Mouse (Mus musculus): ENCODE data around the gene Cldn11.
"Not testable (repeated sequence)": the region's sequence is repeated elsewhere in the genome, so short reads cannot be mapped to it uniquely, and the experiment has no call there.

Gene Cldn11

DNA sequence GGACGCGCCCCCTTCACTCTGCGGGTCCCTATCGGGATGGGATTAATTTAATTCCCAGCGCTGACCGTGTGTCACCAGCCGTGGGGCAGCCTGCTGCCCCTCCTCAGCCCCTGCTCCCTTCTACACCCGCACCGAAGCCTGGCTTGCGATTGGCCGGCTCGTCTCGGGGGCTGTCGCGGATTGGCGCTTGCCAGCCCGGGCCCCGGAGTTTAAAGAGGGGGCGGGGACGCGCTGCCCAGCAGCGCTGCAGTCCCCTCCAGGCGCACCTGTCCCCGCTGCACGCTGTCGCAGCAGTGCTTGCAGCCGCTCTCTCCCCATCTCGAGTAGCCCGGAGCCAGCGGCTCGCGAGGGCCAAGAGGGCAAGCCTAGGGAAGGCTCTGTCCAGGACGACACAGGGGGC is at the start of gene Cldn11:
Gene Cldn11 (plus strand): TSS at position 215 of the 400 bp plus-strand sequence.
- DNase-seq (ENCODE audit: low read depth, low spot score): peak; percentile 47

GRCm38 (mm10) chr3:31100026-31100425 is 49.7 kb upstream of the Cldn11 start:
- DNase-seq (ENCODE audit: low read depth, low spot score): no peak

DNA sequence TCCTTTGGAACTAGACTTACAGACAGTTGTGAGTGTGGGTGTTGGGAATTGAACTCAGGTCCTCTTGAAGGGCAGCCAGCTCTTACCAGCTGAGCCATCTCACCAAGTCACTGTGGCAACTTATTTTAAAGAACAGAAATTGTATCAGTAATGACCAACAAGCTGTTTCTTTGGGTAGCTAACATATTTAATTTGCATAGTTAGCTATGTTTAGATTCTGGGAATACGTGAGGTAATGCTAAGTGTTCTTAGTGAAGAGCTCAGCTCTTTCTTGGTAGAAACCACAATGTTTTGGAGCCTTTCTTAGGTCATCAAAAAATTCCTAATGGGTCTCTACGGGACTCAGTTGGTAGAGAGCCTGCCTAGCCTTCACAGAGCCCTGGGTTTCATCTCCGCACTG is 48.9 kb upstream of the Cldn11 start:
- no peak for DNase-seq (ENCODE audit: low read depth, low spot score)

DNA sequence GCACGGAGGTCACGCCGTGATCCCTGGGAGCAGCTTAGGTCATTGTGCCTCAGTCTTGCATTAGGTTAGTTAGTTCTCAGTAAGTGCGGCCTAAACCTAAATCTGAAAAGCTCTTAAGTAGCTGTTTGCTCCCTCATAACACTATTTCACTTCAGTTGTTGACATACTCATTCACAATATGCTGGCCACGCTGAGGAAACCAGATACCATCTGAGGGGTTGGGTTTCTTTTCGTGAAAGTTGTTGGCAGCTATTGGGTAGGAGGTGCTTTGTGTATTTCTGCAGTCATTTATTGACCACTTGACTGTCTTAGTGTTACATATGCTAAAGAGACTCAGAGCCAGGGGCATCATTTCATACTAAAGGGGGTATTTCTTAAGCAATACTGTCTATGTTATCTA is 44.8 kb upstream of the Cldn11 start:
- DNase-seq (ENCODE audit: low read depth, low spot score): no peak

DNA sequence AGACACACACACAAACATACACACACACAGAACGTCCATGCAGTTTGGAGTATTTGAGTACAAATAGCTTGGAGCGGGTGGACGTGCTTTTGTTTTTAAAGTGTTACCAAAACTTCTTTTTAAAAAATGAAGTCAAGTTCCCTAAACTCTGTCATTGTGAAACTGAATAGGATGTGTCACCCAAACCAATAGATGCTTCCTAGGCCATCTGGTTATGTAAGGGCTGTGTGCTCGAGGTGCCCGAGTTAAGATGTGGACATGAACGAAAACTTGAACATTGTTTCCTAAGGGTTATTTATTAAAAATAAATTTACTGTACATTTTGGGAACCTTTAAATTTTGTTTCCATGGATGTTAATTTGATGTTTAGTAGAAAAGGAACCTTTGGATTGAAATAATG is 43.1 kb upstream of the Cldn11 start:
- DNase-seq (ENCODE audit: low read depth, low spot score): no peak

DNA sequence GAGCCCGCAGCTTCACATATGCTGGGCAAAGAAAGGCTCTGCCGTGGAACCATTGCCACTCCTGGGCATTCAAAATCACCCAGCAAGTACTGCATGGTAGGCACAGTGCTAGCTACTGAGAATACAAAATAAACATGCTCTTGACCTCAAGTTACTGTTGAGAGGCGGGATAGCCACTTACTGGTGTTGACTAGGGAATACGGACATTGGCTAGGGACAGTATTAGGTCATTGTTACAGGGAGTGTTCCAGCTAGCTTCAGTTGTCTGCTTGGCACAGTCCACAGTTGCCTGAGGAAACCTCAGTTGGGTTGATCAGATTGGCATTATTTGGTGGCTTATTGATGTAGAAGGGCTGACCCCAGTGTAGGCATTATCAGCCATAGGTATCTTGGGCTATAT is 42.0 kb upstream of the Cldn11 start:
- no peak for DNase-seq (ENCODE audit: low read depth, low spot score)

DNA sequence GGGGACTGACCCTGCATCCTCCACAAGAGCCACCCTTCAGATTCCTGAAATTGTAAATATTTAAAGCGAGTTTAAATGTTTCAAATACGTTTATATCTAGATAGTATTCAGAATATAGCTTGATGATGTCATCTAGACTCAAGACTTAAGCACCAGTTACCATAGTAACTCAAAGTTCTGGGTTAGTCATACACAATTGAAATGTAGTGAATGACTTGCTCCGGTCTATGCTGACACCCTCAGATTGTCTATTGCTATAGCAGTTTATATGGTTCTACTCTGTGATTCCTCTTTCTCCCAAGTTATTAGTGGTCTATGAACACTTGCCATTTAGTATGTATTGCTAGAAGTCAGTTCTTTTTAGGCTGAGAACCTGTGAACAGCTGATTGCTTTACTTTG is 40.6 kb upstream of the Cldn11 start:
- no peak for DNase-seq (ENCODE audit: low read depth, low spot score)

DNA sequence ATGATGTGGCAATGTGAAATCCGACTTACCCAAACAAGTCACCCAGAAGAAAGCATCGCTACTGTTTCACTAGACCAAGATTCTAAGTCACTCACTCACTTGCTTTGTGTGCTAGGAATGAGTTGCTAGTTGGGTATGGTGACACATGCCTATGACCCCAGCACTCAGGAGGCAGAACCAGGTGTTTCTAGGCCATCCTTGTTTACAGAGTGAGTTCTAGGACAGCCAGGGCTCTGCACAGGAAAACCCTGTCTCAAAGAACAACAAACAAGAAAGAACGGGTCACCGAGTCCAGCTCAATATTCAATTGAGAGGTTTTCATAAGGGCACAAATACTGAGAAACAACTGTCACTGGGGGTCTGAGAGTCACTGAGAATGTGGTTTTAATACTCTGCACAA is 26.6 kb upstream of the Cldn11 start:
- no peak for DNase-seq (ENCODE audit: low read depth, low spot score)

GRCm38 (mm10) chr3:31126303-31126702 is 23.4 kb upstream of the Cldn11 start:
- DNase-seq (ENCODE audit: low read depth, low spot score): no peak

GRCm38 (mm10) chr3:31126848-31127247 is 22.9 kb upstream of the Cldn11 start:
- no peak for DNase-seq (ENCODE audit: low read depth, low spot score)

GRCm38 (mm10) chr3:31129766-31130165 is 20.0 kb upstream of the Cldn11 start:
- DNase-seq (ENCODE audit: low read depth, low spot score): no peak

DNA sequence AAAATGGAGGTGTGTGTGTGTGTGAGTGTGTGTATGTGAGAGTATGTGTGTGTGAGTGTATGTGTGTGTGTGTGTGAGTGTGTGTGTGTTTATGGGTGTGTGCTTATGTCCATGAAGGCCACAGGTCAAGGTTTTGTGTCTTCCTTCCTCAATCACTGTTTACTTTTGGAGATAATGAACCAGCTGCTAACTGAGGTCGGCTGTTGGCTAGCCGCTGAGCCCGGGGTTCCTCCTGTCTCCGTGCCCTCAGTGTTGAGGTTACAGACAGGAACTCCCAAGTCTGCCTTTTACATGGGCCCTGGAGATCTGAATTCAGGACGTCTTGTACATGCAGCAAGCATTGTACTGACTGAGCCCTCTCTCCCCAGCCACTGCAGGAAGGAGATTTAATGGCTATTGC is 16.1 kb upstream of the Cldn11 start:
- DNase-seq (ENCODE audit: low read depth, low spot score): no peak

- DNase-seq (ENCODE audit: low read depth, low spot score): no peak
These were observed 15.5 kb upstream of the Cldn11 start for GRCm38 (mm10) chr3:31134246-31134645.

DNA sequence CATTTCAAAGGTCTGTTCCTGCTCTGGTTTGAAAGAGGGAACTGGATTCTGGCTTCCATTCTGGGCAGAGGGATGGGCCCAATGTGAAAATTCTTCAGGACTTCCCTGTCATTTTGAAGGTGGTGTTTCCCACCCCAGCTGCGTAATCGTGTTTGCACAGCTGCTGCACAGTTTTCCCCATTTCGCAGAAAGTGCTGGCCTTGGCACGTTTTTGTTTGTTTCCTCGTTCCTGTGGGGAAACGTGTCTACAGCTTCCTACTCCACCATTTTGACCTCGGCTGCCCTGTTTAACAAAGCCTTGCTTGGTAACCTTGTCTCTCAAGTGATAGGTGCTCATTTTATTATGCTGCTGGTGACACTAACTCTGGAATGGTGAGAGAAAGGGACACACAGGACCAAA is 15.0 kb upstream of the Cldn11 start:
- no peak for DNase-seq (ENCODE audit: low read depth, low spot score)

DNA sequence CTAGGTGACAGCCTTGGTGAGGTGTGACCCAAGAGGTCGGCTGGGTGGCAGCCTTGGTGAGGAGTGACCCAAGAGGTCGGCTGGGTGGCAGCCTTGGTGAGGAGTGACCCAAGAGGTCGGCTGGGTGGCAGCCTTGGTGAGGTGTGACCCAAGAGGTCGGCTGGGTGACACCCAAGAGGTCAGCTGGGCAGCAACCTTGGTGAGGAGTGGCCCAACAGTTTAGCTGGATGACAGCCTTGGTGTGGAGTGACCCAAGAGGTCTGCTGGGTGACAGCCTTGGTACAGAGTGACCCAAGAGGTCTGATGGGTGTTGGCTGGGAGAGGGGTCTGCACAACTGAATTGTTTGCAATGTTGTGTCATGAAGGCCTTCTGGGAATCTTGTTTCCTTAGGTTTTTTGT is 13.1 kb upstream of the Cldn11 start:
- DNase-seq (ENCODE audit: low read depth, low spot score): not testable (repeated sequence)

DNA sequence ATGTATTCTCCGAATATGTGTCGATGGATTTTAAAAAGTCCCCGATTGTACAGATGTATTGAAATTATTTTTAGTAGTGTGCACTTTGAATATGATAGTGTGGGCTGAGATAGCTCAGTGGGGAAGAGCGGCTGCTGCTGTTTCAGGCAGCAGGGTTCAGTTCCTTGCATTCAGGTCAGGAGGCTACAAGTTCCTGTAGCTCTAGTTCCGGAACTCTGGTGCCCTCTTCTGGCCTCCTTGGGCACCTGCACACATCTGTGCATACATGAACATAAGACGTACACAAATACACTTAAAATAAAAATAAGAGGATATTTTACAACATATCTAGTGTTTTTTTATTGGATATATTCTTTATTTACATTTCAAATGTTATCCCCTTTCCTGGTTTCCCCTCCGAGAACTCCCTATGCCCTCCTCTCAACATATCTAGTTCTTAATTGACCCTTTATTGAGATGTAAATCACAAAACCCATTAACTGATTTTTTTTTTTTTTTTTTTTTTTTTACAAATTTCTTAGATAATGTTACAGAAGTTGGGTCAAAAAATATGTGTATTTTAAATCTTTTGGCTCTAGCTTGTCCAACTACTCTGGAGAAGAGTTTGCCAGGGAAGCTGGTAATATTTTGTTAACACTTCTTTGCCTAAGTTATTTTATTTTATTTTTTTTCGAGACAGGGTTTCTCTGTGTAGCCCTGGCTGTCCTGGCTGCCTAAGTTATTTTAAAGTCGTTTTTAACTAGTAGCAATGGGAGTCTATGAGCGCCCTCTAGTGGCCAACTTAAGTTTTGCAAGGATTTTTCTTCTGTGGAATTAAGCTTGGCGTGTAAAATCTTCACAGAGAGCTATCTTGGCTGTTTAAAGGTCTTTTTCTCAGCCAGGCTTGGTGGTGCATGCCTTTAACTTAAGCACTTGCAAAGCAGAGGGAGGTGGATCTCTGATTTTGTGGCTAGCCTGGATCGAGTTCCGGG is 11.0 kb upstream of the Cldn11 start:
- peak; percentile 66 for DNase-seq (ENCODE audit: low read depth, low spot score)

DNA sequence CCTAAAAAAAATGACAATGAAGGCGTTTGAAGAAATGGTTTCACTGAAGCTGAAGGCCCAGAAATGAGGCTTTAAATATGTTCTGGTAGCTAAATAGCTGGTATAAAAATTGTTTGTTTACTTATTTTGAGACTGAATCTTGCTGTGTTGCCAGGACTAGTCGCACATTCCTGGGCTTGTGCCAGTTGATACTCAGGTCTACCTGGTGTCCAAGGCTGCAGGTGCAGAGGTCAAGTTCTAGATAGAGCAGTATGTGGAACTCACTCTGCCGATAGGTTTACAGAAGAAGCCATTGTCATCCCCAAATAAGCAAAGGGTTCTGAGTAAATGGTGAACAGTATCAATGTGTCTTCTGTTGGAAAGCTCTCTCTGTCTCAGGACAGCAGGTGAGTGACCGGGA is 8.1 kb upstream of the Cldn11 start:
- no peak for DNase-seq (ENCODE audit: low read depth, low spot score)

GRCm38 (mm10) chr3:31145222-31145621 is 4.5 kb upstream of the Cldn11 start:
- DNase-seq (ENCODE audit: low read depth, low spot score): not testable (repeated sequence)

- peak; percentile 78 for DNase-seq (ENCODE audit: low read depth, low spot score)
These were observed 4.0 kb upstream of the Cldn11 start for GRCm38 (mm10) chr3:31145641-31146290.

DNA sequence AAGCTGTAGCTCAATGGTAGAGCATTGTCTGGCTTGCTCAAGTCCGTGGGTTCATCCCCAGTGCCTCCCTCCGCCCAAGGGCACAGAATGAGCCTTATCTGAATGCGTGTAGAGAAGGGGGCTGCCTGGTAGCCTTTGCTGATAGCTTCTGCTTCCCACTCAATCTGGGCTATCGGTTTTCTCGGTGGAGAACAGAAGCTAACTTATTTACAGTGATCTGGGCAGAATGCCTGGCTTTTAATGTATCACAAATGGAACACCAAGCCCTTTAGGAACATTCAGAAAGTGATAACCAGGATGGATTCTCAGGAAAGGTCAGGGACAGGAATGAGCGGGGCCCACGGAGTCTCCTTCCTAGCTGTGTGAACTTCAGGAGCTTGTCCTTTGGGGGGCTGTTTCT is 1.1 kb upstream of the Cldn11 start:
- no peak for DNase-seq (ENCODE audit: low read depth, low spot score)

GRCm38 (mm10) chr3:31152108-31152507 is 2.4 kb downstream of the Cldn11 start:
- DNase-seq (ENCODE audit: low read depth, low spot score): no peak

DNA sequence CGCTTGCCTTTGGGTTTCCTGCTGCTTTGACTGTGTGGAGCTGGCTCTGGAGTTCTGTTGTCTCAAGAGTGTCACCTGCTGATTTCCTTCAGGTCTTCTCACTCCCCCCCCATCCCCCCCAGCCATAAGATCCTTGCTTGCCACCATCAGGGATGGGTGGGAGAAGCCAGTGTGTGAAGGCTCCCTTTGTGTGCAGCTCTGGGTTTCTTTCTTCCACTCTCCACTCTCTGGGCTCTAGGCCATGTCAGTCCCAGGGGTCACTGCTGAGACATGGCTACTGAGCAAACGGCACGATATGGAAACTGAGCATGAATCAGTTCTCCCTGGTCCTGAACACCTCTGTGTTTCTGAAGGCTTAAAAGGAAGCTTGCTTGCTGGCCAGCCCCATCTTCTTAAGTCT is 6.4 kb downstream of the Cldn11 start:
- DNase-seq (ENCODE audit: low read depth, low spot score): no peak

- no peak for DNase-seq (ENCODE audit: low read depth, low spot score)
These were observed 8.1 kb downstream of the Cldn11 start for GRCm38 (mm10) chr3:31157776-31158175.

Measured in embryo, embryonic 11.5 days (tissue).